In the genomic region with DNA sequence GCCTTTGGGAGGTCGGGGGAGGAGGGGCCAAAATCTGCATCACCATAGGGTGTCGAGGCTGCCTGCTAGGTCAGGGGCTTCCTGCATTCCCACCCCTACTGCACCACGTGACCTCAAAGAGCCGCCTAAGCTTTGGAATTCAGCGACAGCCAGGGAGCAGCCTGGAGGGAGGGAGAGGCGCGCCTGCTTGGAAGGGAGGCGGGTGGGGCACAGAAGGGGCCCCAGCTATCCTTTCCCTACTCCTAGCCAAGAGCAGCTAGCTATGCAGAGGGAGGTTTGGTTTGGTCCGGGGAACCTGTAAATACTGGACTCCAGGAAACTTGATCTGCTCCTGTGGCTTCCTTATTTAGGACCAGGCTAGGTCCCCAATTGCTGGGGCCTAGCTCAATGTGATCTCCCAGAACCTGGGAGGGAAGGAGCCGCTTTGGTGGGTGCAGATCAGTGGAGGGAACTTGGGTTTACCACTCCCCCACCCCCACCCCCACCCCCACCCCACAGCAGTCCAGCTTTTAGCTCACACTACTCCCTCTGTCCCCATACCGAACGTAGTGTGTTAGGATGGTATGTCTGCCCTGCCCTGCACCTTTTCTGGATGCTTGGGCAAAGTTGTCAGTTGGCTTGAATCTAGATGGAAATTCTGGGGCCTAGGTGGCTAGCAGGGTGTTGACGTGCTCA, we compare ENCODE assay signal across 8 mouse cellular contexts. TPM values are rescaled to one million over a fixed set of nuclear protein-coding genes. Genes with fewer than 3 reads are reported as not detected.
DNase-seq lines count a peak whose midpoint lies in the region; ATAC-seq lines count a peak whose summit lies in the region.

No protein-coding gene starts in this region.

- peak; percentile 90 for ATAC-seq in forebrain, embryonic 11.5 days (replicated peaks; ENCODE audit: low FRiP score)
- peak; percentile 63 for ATAC-seq in hindbrain, embryonic 13.5 days (ENCODE audit: low FRiP score)

- H3K27me3 ChIP-seq in forebrain, embryonic 11.5 days (ENCODE audit: control insufficient read depth, insufficient read depth, low read length): no peaks in the 10 kb centered on the region
- H3K27me3 ChIP-seq in hindbrain, embryonic 13.5 days: peaks cover 86% of the 10 kb centered on the region

- H3K9ac ChIP-seq in forebrain, embryonic 11.5 days (ENCODE audit: low read length): peak overlapping the region; percentile 1; the same call in 1 of the 2 replicates
- H3K9ac ChIP-seq in hindbrain, embryonic 13.5 days: peak overlapping the region; percentile 55; the same call in 1 of the 2 replicates

- WGBS in forebrain, embryonic 11.5 days: 6% methylated on average over 13 of the region's 13 CpGs
- WGBS in hindbrain, embryonic 13.5 days: 7% methylated on average over 13 of the region's 13 CpGs

- H3K9me3 ChIP-seq in forebrain, embryonic 11.5 days (ENCODE audit: control insufficient read depth, low read length): no peaks in the 10 kb centered on the region
- H3K9me3 ChIP-seq in hindbrain, embryonic 13.5 days: no peaks in the 10 kb centered on the region

- H3K36me3 ChIP-seq in forebrain, embryonic 11.5 days (ENCODE audit: control insufficient read depth, insufficient read depth, low read length): no peaks in the 10 kb centered on the region
- no peaks in the 10 kb centered on the region for H3K36me3 ChIP-seq in hindbrain, embryonic 13.5 days

- 0 out of 2 replicates have a peak overlapping the region, but pooled peaks have one; percentile 50 for H3K27ac ChIP-seq in forebrain, embryonic 11.5 days (ENCODE audit: low read depth, low read length)
- no peak overlapping the region for H3K27ac ChIP-seq in hindbrain, embryonic 13.5 days

- peak overlapping the region; percentile 39 for H3K4me2 ChIP-seq in forebrain, embryonic 11.5 days (ENCODE audit: low read depth, low read length, severe bottlenecking)
- H3K4me2 ChIP-seq in hindbrain, embryonic 13.5 days: peak overlapping the region; percentile 38

- DNase-seq in adrenal gland, postnatal 10 days: peak; percentile 64
- DNase-seq in forebrain, embryonic 11.5 days (ENCODE audit: low spot score): peak; percentile 80
- peak; percentile 72 for DNase-seq in liver
- peak; percentile 87 for DNase-seq in neural tube, embryonic 10.5 days (ENCODE audit: extremely low spot score, low spot score)
- DNase-seq in right cerebral cortex, postnatal 14 days: no peak
- DNase-seq in left cerebral cortex, postnatal 36 days (ENCODE audit: low spot score in 2 of 2): no peak
- no peak for DNase-seq in layer of hippocampus, adult 18-20 months (ENCODE audit: low spot score in 2 of 2)

- intact Hi-C loops in left cerebral cortex, postnatal 36 days (cut with DNase I): no loop called here

- no peak overlapping the region; the same call in 1 of the 2 replicates for H3K4me3 ChIP-seq in forebrain, embryonic 11.5 days (ENCODE audit: low read depth, low read length)
- no peak overlapping the region for H3K4me3 ChIP-seq in hindbrain, embryonic 13.5 days

- peaks cover 16% of the 10 kb centered on the region for H3K4me1 ChIP-seq in forebrain, embryonic 11.5 days (replicated peaks; ENCODE audit: control insufficient read depth, insufficient read depth, low read length)
- H3K4me1 ChIP-seq in hindbrain, embryonic 13.5 days (replicated peaks): peaks cover 15% of the 10 kb centered on the region

RNA-seq across cellular contexts. Expression of gene Ctdsp2, which starts 6.3 kb away (rescaled TPM):
- 100 to 1,000 TPM; 137 to 168 TPM for total RNA-seq in adrenal gland, postnatal 10 days (2021)
- polyA plus RNA-seq in forebrain, embryonic 11.5 days (2014; fragmentation: Nextera tagmentation; extraction: Ambion mirVana): 58.8 and 63.2 TPM in 2 replicates
- 18.9 and 19.8 TPM in 2 replicates for polyA plus RNA-seq in hindbrain, embryonic 13.5 days (2015; fragmentation: Nextera tagmentation; extraction: Ambion mirVana)
- total RNA-seq in left cerebral cortex, postnatal 36 days (2021): 10 to 100 TPM; 72.0 to 74.1 TPM
- 100 to 1,000 TPM; 108 to 115 TPM for total RNA-seq in layer of hippocampus, adult 18-20 months (2021)

RNA-seq across cellular contexts. Expression of gene Avil, which starts 28.3 kb away (rescaled TPM):
- 1 to 10 TPM in 1 of 2 experiments, under 1 TPM in 1; 0.72 to 2.1 TPM for total RNA-seq in adrenal gland, postnatal 10 days (2021)
- 0.08 and 0.32 TPM in 2 replicates for polyA plus RNA-seq in forebrain, embryonic 11.5 days (2014; fragmentation: Nextera tagmentation; extraction: Ambion mirVana)
- polyA plus RNA-seq in hindbrain, embryonic 13.5 days (2015; fragmentation: Nextera tagmentation; extraction: Ambion mirVana): 5.5 and 5.9 TPM in 2 replicates
- total RNA-seq in left cerebral cortex, postnatal 36 days (2021): under 1 TPM; 0.16 to 0.20 TPM
- under 1 TPM; 0.25 to 0.77 TPM for total RNA-seq in layer of hippocampus, adult 18-20 months (2021)

RNA-seq across cellular contexts. Expression of gene Tsfm, which starts 58.5 kb away (rescaled TPM):
- 10 to 100 TPM; 74.9 to 76.1 TPM for total RNA-seq in adrenal gland, postnatal 10 days (2021)
- polyA plus RNA-seq in forebrain, embryonic 11.5 days (2014; fragmentation: Nextera tagmentation; extraction: Ambion mirVana): 91.2 and 93.8 TPM in 2 replicates
- polyA plus RNA-seq in hindbrain, embryonic 13.5 days (2015; fragmentation: Nextera tagmentation; extraction: Ambion mirVana): 63.4 and 65.5 TPM in 2 replicates
- total RNA-seq in left cerebral cortex, postnatal 36 days (2021): 10 to 100 TPM; 21.7 to 28.8 TPM
- total RNA-seq in layer of hippocampus, adult 18-20 months (2021): 10 to 100 TPM; 28.0 to 29.0 TPM

Comparison
In these comparisons a context has a peak if more than half of its experiments do, and no peak if none do; other contexts are left out.
1. DNase-seq: peak in adrenal gland, postnatal 10 days (single experiment), forebrain, embryonic 11.5 days (single experiment), liver (single experiment) and neural tube, embryonic 10.5 days (single experiment); none in right cerebral cortex, postnatal 14 days (single experiment), left cerebral cortex, postnatal 36 days (0 of 2) and layer of hippocampus, adult 18-20 months (0 of 2).